Mouse (Mus musculus): ENCODE results near the gene Lrrc25. TPM values are rescaled to one million over a fixed set of nuclear protein-coding genes. Genes with fewer than 3 reads are reported as not detected.
A peak's percentile ranks its signal among the peaks of the same experiment; 100 is the strongest.

The Lrrc25 gene
- polyA plus RNA-seq, 1 experiment from 2014 or later, result 0.97 TPM

- no peak overlapping the region for H3K4me2 ChIP-seq (replicated peaks; ENCODE audit: low read depth, low read length)
- H3K9me3 ChIP-seq (ENCODE audit: control insufficient read depth, low read length), result no peaks in the 10 kb centered on the region
- peaks cover 37% of the 10 kb centered on the region for H3K4me1 ChIP-seq (replicated peaks; ENCODE audit: control insufficient read depth, insufficient read depth, low read length)
- H3K4me3 ChIP-seq (ENCODE audit: low read depth, low read length), result peak overlapping the region; percentile 42
- H3K27ac ChIP-seq (ENCODE audit: low read depth, low read length), result no peak overlapping the region
- peaks cover 10% of the 10 kb centered on the region; the same call in 1 of the 2 replicates for H3K27me3 ChIP-seq (ENCODE audit: control insufficient read depth, insufficient read depth, low read length)
- DNase-seq (ENCODE audit: low spot score) (peak; percentile 40), ATAC-seq (ENCODE audit: low FRiP score) (no peak)
- H3K9ac ChIP-seq (ENCODE audit: low read depth, low read length), result no peak overlapping the region
- WGBS, result 87% methylated on average over 17 of the region's 17 CpGs
- H3K36me3 ChIP-seq (ENCODE audit: control insufficient read depth, insufficient read depth, low read length), result 0 out of 2 replicates have a peak, but pooled peaks cover 2% of the 10 kb centered on the region
Measured at GRCm38 (mm10) chr8:70596775-70597416, 19.1 kb upstream of the Lrrc25 start.

- H3K27ac ChIP-seq (ENCODE audit: low read depth, low read length), result peak overlapping the region; percentile 37; the same call in 1 of the 2 replicates
- peak overlapping the region; percentile 42 for H3K4me3 ChIP-seq (ENCODE audit: low read depth, low read length)
- peak overlapping the region; percentile 91 for H3K4me2 ChIP-seq (replicated peaks; ENCODE audit: low read depth, low read length)
- H3K27me3 ChIP-seq (ENCODE audit: control insufficient read depth, insufficient read depth, low read length), result peaks cover 10% of the 10 kb centered on the region; the same call in 1 of the 2 replicates
- peaks cover 37% of the 10 kb centered on the region for H3K4me1 ChIP-seq (replicated peaks; ENCODE audit: control insufficient read depth, insufficient read depth, low read length)
- H3K9me3 ChIP-seq (ENCODE audit: control insufficient read depth, low read length), result no peaks in the 10 kb centered on the region
- peak; percentile 37 for DNase-seq (ENCODE audit: low spot score)
- 0 out of 2 replicates have a peak, but pooled peaks cover 2% of the 10 kb centered on the region for H3K36me3 ChIP-seq (ENCODE audit: control insufficient read depth, insufficient read depth, low read length)
- 5% methylated on average over 64 of the region's 68 CpGs for WGBS
- H3K9ac ChIP-seq (ENCODE audit: low read depth, low read length), result peak overlapping the region; percentile 75
- peak; percentile 2; the same call in 1 of the 2 replicates for ATAC-seq (ENCODE audit: low FRiP score)
Measured at GRCm38 (mm10) chr8:70597417-70598272, 18.3 kb upstream of the Lrrc25 start.

GRCm38 (mm10) chr8:70598283-70598682 is 17.7 kb upstream of the Lrrc25 start:
- peak; percentile 87 for DNase-seq (ENCODE audit: low spot score)
- Histone ChIP-seq H3K27ac (ENCODE audit: low read depth, low read length) (peak overlapping the region; percentile 37; the same call in 1 of the 2 replicates), H3K9me3 (ENCODE audit: control insufficient read depth, low read length) (no peaks in the 10 kb centered on the region), H3K4me3 (ENCODE audit: low read depth, low read length) (peak overlapping the region; percentile 42), H3K4me1 (replicated peaks; ENCODE audit: control insufficient read depth, insufficient read depth, low read length) (peaks cover 34% of the 10 kb centered on the region), H3K4me2 (replicated peaks; ENCODE audit: low read depth, low read length) (peak overlapping the region; percentile 91), H3K9ac (ENCODE audit: low read depth, low read length) (peak overlapping the region; percentile 75), H3K36me3 (ENCODE audit: control insufficient read depth, insufficient read depth, low read length) (0 out of 2 replicates have a peak, but pooled peaks cover 2% of the 10 kb centered on the region), H3K27me3 (ENCODE audit: control insufficient read depth, insufficient read depth, low read length) (peaks cover 10% of the 10 kb centered on the region; the same call in 1 of the 2 replicates)
- ATAC-seq (ENCODE audit: low FRiP score), result peak; percentile 46; the same call in 1 of the 2 replicates
- 2% methylated on average over 29 of the region's 29 CpGs for WGBS

DNA sequence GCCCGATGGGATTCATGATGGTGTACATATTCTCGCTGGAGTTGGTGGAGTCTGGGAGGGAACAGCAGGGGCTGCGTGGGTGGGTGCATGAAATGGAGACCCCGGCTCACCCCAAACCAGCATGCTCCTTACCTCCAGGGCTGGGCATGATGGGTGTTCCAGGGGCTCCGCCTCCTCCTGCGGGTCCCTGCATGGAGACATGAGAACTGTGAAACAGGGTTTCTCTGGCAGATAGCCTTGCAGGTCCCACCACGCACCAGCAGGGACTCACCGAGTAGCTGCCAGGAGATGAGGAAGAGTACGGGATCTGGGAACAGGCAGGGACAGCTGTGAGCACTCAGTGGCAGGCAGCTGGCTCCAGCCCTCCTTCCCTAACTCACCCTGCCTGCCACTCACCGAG is 17.2 kb upstream of the Lrrc25 start:
- H3K4me3 ChIP-seq (ENCODE audit: low read depth, low read length), result peak overlapping the region; percentile 42; the same call in 1 of the 2 replicates
- H3K9ac ChIP-seq (ENCODE audit: low read depth, low read length), result no peak overlapping the region
- peaks cover 34% of the 10 kb centered on the region for H3K4me1 ChIP-seq (replicated peaks; ENCODE audit: control insufficient read depth, insufficient read depth, low read length)
- 0 out of 2 replicates have a peak, but pooled peaks cover 2% of the 10 kb centered on the region for H3K36me3 ChIP-seq (ENCODE audit: control insufficient read depth, insufficient read depth, low read length)
- 16% methylated on average over 10 of the region's 10 CpGs for WGBS
- 0 out of 2 replicates have a peak overlapping the region, but pooled peaks have one; percentile 37 for H3K27ac ChIP-seq (ENCODE audit: low read depth, low read length)
- H3K27me3 ChIP-seq (ENCODE audit: control insufficient read depth, insufficient read depth, low read length), result peaks cover 10% of the 10 kb centered on the region; the same call in 1 of the 2 replicates
- ATAC-seq (ENCODE audit: low FRiP score) (no peak), DNase-seq (ENCODE audit: low spot score) (peak; percentile 47)
- peak overlapping the region; percentile 91 for H3K4me2 ChIP-seq (replicated peaks; ENCODE audit: low read depth, low read length)
- H3K9me3 ChIP-seq (ENCODE audit: control insufficient read depth, low read length), result no peaks in the 10 kb centered on the region

- Histone ChIP-seq H3K9me3 (ENCODE audit: control insufficient read depth, low read length) (no peaks in the 10 kb centered on the region), H3K4me2 (replicated peaks; ENCODE audit: low read depth, low read length) (no peak overlapping the region), H3K4me1 (replicated peaks; ENCODE audit: control insufficient read depth, insufficient read depth, low read length) (peaks cover 36% of the 10 kb centered on the region), H3K4me3 (ENCODE audit: low read depth, low read length) (no peak overlapping the region), H3K36me3 (ENCODE audit: control insufficient read depth, insufficient read depth, low read length) (0 out of 2 replicates have a peak, but pooled peaks cover 2% of the 10 kb centered on the region), H3K27ac (ENCODE audit: low read depth, low read length) (peak overlapping the region; percentile 92), H3K27me3 (ENCODE audit: control insufficient read depth, insufficient read depth, low read length) (peaks cover 10% of the 10 kb centered on the region; the same call in 1 of the 2 replicates), H3K9ac (ENCODE audit: low read depth, low read length) (no peak overlapping the region)
- no peak for ATAC-seq (ENCODE audit: low FRiP score)
- DNase-seq (ENCODE audit: low spot score), result no peak
- 79% methylated on average over 12 of the region's 12 CpGs for WGBS
Measured at GRCm38 (mm10) chr8:70599507-70600290, 16.3 kb upstream of the Lrrc25 start.

- H3K27me3 ChIP-seq (ENCODE audit: control insufficient read depth, insufficient read depth, low read length), result peaks cover 10% of the 10 kb centered on the region; the same call in 1 of the 2 replicates
- H3K9me3 ChIP-seq (ENCODE audit: control insufficient read depth, low read length), result no peaks in the 10 kb centered on the region
- peak overlapping the region; percentile 53 for H3K4me2 ChIP-seq (replicated peaks; ENCODE audit: low read depth, low read length)
- 15% methylated on average over 10 of the region's 10 CpGs for WGBS
- peak; percentile 34; the same call in 1 of the 2 replicates for ATAC-seq (ENCODE audit: low FRiP score)
- 0 out of 2 replicates have a peak, but pooled peaks cover 2% of the 10 kb centered on the region for H3K36me3 ChIP-seq (ENCODE audit: control insufficient read depth, insufficient read depth, low read length)
- peak; percentile 68 for DNase-seq (ENCODE audit: low spot score)
- peak overlapping the region; percentile 92 for H3K27ac ChIP-seq (ENCODE audit: low read depth, low read length)
- peak overlapping the region; percentile 10 for H3K4me3 ChIP-seq (ENCODE audit: low read depth, low read length)
- H3K9ac ChIP-seq (ENCODE audit: low read depth, low read length), result peak overlapping the region; percentile 43; the same call in 1 of the 2 replicates
- peaks cover 32% of the 10 kb centered on the region for H3K4me1 ChIP-seq (replicated peaks; ENCODE audit: control insufficient read depth, insufficient read depth, low read length)
Measured at GRCm38 (mm10) chr8:70600473-70601270, 15.3 kb upstream of the Lrrc25 start.

- H3K4me2 ChIP-seq (replicated peaks; ENCODE audit: low read depth, low read length), result peak overlapping the region; percentile 53
- peaks cover 8% of the 10 kb centered on the region; the same call in 1 of the 2 replicates for H3K27me3 ChIP-seq (ENCODE audit: control insufficient read depth, insufficient read depth, low read length)
- DNase-seq (ENCODE audit: low spot score) (peak; percentile 97), ATAC-seq (ENCODE audit: low FRiP score) (peak; percentile 71)
- no peak overlapping the region; the same call in 1 of the 2 replicates for H3K9ac ChIP-seq (ENCODE audit: low read depth, low read length)
- peak overlapping the region; percentile 10 for H3K4me3 ChIP-seq (ENCODE audit: low read depth, low read length)
- under 1% methylated on average over 24 of the region's 26 CpGs for WGBS
- 0 out of 2 replicates have a peak, but pooled peaks cover 2% of the 10 kb centered on the region for H3K36me3 ChIP-seq (ENCODE audit: control insufficient read depth, insufficient read depth, low read length)
- peak overlapping the region; percentile 92 for H3K27ac ChIP-seq (ENCODE audit: low read depth, low read length)
- H3K4me1 ChIP-seq (replicated peaks; ENCODE audit: control insufficient read depth, insufficient read depth, low read length), result peaks cover 34% of the 10 kb centered on the region
- no peaks in the 10 kb centered on the region for H3K9me3 ChIP-seq (ENCODE audit: control insufficient read depth, low read length)
Measured at GRCm38 (mm10) chr8:70601271-70601649, 14.7 kb upstream of the Lrrc25 start.

Measured in hindbrain, embryonic 11.5 days (tissue).